Mouse (Mus musculus): Measurements from ENCODE around the gene Pabpc4.
"Not testable (repeated sequence)": the region's sequence is repeated elsewhere in the genome, so short reads cannot be mapped to it uniquely, and the experiment has no call there.

The Pabpc4 gene

DNA sequence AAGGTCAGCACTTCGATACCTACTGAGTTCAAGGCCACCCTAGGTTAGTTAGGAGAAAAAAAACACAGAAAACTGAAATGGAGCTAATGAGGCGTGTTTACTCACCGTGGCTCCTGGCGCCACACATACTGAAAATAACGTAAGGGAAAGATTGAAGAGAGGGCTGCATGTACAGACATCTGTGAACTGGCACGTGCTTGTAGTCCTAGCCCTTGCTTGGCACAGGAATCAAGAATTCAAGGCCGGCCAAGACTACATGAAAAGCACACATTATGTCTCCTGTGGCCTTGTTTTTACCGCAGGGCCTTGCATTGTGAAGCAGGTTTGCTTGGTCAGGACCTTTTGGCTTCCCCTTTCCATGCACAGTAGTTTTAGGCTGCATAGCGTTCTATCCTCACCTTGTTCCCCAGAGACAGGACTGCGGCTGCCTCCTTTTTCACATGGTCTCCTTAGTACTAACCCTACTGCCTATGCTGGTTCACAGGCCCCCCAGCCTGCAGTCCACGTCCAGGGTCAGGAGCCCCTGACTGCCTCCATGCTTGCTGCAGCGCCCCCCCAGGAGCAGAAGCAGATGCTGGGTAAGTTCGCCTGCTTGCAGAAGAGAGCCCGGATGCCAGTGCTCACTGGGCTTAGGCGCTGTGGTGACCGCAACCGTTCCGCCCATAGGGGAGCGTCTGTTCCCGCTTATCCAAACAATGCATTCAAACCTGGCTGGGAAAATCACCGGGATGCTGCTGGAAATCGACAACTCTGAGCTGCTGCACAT lies 35.2 kb downstream of the Pabpc4 start:
- intact Hi-C loops (cut with DNase I): no loop called here

DNA sequence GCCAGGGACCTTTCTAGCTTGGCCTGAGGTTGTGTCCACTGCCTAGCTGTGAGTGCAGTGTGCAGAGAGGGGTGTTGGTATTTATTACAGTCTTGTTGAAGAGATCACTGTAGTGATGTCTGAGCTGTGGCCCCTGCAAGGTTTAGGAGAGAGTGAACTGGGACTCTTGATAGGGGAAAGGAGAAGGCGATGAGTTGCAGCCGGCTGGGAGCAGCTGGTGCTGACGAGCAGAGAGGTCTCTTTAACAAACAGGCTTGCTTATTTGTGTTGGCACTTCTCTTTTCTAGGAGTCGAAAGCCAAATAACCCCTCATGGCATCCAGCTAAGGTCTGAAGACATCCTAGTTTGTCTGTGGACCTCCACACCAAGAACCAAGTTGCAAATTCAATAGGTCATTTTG lies 36.1 kb downstream of the Pabpc4 start:
- intact Hi-C loops (cut with DNase I): no loop called here

GRCm38 (mm10) chr4:123298980-123299670 lies 37.0 kb downstream of the Pabpc4 start:
- intact Hi-C loops (cut with DNase I): no loop called here

DNA sequence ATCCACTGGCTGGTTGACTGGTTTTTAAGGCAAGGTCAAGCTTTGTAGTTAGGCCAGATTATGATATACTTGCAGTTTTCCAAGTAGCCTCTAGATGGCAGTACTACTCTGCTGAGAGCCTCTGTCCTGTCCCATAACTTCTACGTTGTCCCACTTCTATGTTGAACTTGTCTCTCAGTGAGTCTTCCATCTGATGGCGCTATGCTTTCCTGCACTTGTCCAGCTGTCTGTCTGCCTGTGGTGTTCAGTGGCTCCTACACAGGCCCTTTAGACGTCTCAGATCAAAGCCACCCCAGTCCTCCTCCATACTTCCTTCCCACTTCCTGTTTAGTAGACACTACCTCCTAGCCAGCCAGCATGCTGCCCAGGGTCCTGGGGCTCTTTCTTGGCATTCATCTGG lies 43.6 kb downstream of the Pabpc4 start:
- intact Hi-C loops (cut with DNase I): loop anchor here (5.0 kb wide), 1 partner anchor 87 kb away; no protein-coding TSS in a partner anchor

GRCm38 (mm10) chr4:123306999-123307398 lies 44.8 kb downstream of the Pabpc4 start:
- intact Hi-C loops (cut with DNase I): loop anchor here (5.0 kb wide), 1 partner anchor 85 kb away; no protein-coding TSS in a partner anchor

DNA sequence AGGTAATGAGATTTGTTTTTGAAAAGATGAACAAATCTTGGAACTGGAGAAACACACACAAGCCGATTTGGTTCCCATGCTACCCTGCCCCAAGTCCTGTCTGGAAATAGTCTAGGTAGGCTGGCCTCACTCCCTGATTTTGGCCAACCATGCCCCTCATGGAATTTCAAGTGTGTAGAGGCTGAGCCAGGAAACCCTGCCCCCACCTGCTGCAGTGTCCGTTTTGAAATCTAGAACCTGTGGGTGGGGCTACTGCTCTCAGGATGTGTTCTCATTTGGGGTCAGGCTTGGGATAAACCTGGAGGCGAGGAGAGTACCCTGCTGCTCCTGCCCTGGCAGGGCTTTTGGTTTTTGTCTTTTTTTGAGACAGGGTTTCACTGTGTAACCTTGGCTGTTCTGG lies 46.1 kb downstream of the Pabpc4 start:
- intact Hi-C loops (cut with DNase I): loop anchor here (5.0 kb wide), 1 partner anchor 84 kb away; no protein-coding TSS in a partner anchor

DNA sequence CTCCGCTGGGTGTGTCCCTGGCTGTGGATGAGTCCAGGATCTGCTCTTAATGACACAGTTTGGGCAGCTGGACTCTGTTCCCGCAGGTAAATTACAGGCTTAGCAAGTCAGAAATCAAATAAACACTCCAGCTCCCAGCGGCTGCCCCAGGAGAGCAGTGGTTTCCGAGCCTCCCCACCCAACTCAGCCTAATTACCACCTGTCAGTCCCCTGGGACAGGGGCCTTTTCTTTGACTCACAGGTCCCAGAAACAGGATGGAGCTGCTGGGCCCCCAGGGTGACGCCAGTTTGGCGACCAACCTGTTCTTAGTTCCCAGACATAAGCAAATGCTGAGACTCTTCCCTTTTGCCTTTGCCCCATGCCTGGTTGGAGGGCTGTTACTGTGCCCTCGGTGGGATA lies 49.7 kb downstream of the Pabpc4 start:
- intact Hi-C loops (cut with DNase I): loop anchor here (2.0 kb wide), 1 partner anchor 23 kb away; no protein-coding TSS in a partner anchor

DNA sequence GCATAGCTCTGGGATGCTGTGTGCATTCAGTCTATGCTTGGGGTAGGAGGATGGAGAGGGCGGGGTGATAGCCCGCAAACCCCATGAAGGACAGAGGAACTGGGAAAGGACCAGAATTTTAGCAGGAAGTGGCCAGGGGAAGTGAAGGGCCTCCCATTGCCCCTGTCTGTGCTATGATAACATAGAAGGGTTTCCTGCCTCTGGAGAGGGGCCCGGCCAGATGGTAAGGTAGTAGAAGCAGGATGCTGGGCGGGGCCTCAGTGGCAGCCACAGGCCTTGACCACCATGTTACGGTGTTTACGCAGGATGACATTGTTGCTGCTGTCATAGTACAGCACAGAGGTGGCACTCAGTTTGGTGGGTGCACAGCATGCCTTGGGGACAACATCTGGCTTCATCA lies 50.9 kb downstream of the Pabpc4 start:
- intact Hi-C loops (cut with DNase I): no loop called here

DNA sequence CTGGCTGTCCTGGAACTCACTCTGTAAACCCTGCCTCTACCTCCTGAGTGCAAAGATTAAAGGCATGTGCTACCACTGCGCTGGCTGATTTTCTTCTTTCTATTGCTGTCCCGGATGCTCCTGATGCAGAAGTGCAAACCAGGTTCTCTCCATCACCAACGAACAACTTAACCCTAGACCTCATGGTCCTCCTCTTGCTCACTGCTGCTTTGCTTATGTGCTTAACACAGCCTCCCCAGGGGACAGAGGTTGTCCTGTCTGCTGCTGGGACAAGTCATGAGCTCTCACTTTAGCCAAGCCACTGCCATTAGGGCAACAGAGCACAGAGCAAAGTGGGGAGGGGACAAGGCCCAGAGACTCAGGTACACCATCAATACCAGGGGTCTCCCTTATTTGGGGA lies 52.3 kb downstream of the Pabpc4 start:
- intact Hi-C loops (cut with DNase I): no loop called here

- intact Hi-C loops (cut with DNase I): not testable (repeated sequence)
These were observed 60.8 kb downstream of the Pabpc4 start for GRCm38 (mm10) chr4:123322910-123323309.

GRCm38 (mm10) chr4:123323534-123323933 lies 61.4 kb downstream of the Pabpc4 start, which contains the start of gene Oxct2a:
Gene Oxct2a, minus strand, starts transcription at chr4:123323634.
- intact Hi-C loops (cut with DNase I): no loop called here

- intact Hi-C loops (cut with DNase I): no loop called here
These were observed 63.9 kb downstream of the Pabpc4 start for GRCm38 (mm10) chr4:123326087-123326486.

DNA sequence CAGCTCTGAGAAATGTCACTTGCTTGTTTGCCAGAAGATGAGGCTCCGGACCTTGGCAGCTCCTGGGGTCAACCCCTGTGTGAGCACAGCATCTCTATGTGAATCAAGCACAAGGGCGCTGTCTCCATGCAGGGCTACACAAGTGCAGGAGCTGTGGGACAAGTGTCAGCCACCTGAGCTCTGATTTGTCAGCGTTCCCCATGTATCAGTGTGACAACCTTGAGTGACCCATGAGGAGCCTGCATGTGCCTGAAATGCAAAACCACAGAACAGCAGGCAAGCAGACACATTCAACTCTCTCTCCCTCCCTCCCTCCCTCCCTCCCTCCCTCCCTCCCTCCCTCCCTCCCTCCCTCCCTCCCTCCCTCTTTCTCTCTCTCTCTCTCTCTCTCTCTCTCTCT lies 65.5 kb downstream of the Pabpc4 start:
- intact Hi-C loops (cut with DNase I): no loop called here

DNA sequence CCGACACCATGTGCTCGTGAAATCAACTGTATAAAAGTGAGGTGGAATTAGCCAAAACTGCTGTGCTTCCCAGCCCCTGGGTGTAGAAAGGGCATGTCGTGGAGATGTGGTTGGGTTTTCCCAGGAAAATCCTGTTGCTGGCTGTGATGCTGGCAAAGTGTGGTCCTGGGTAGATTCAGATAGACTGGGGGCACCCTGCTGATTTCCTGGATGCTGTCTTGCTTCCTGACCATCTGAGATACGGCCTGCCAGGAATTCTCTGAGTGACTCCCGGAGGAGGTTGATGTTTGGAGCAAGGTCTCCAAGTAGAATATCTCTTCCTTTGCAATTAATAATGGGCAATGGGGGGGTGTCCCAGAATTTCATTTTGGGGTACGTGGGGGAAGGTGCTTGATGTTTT lies 66.8 kb downstream of the Pabpc4 start:
- intact Hi-C loops (cut with DNase I): no loop called here

DNA sequence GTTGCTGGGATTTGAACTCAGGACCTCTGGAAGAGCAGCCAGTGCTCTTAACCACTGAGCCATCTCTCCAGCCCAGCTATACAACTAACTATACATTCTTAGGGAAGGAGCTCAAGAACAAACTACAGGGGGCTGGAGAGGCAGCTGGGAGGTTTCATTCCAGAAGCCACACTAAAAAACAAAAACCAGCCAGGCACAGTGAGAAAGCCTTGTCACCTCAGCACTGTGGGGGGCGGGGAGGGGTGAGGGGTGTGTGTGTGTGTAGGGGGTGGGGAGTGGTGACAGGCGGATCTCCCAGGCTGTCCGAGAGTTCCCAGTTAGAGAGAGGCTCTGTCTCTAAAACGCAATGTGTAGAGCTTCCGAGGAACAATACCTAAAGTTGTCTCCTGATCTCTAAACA lies 69.2 kb downstream of the Pabpc4 start:
- intact Hi-C loops (cut with DNase I): no loop called here

DNA sequence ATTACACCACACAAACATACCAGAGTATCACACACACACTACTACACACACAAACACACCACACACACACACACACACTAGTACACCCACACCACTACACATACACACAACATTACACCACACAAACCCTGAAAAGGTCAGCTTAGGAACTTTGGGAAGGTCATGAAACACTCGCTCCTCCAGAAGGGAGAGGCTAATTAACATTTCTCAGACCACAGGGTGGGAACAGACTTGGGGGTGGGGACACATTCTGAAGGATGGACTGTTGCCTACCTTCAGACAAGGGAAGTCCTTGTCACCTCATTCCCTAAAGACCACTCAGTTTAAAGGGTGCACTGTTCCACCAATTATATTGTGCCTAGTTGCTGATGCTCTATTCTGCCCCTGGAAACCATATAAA lies 69.8 kb downstream of the Pabpc4 start:
- intact Hi-C loops (cut with DNase I): not testable (repeated sequence)

DNA sequence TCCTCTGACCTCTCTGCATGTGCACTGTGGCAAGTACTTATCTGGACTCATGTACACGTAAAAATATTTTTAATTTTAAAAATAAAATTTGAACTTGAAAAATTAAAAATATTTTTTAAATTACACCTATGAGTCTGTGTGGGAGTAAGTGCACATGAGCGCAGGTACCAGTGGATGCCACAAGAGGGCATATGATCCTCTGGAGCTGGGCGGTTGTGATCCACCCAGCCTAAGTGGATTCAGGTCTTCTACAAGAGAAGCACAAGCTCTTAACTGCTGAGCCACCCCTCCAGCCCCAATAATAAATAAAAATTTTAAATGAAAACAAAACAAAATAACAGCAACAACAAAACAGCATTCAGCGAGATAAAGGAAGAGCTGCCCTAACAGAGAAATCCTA lies 71.0 kb downstream of the Pabpc4 start:
- intact Hi-C loops (cut with DNase I): no loop called here

GRCm38 (mm10) chr4:123334177-123334576 lies 72.0 kb downstream of the Pabpc4 start:
- intact Hi-C loops (cut with DNase I): loop anchor here (2.0 kb wide), 1 partner anchor 23 kb away; no protein-coding TSS in a partner anchor

- intact Hi-C loops (cut with DNase I): loop anchor here (2.0 kb wide), 1 partner anchor 24 kb away; no protein-coding TSS in a partner anchor
These were observed 73.1 kb downstream of the Pabpc4 start for GRCm38 (mm10) chr4:123335244-123335643.

GRCm38 (mm10) chr4:123335796-123336585 lies 73.8 kb downstream of the Pabpc4 start:
- intact Hi-C loops (cut with DNase I): loop anchor here (2.0 kb wide), 1 partner anchor 25 kb away; no protein-coding TSS in a partner anchor

DNA sequence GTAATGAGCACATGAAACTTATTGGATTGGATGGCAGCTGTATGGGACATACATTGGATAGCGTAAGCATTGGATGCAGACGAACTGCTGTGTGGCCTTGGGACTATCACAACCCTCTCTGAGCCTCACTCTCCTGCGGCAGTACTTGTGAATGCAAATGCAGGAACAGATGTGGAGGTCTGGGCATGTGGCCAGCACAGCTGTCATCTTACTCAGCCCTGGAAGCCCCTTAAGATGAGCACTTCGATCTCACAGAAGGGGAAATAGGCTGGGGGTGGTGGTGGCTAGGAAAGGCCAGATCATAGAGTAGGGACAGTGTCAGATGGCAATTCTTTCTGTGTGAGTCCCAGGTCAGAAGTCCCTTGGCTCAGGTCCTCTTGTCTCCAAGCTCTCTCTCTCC lies 75.5 kb downstream of the Pabpc4 start:
- intact Hi-C loops (cut with DNase I): no loop called here

- intact Hi-C loops (cut with DNase I): no loop called here
These were observed 78.1 kb downstream of the Pabpc4 start for GRCm38 (mm10) chr4:123340232-123340631.
